Mouse (Mus musculus): ENCODE data around the gene Nxn. TPM values are rescaled to one million over a fixed set of nuclear protein-coding genes. Genes with fewer than 3 reads are reported as not detected.

Gene Nxn
- polyA plus RNA-seq, 1 experiment from 2014 or later, result 28.7 TPM

DNA sequence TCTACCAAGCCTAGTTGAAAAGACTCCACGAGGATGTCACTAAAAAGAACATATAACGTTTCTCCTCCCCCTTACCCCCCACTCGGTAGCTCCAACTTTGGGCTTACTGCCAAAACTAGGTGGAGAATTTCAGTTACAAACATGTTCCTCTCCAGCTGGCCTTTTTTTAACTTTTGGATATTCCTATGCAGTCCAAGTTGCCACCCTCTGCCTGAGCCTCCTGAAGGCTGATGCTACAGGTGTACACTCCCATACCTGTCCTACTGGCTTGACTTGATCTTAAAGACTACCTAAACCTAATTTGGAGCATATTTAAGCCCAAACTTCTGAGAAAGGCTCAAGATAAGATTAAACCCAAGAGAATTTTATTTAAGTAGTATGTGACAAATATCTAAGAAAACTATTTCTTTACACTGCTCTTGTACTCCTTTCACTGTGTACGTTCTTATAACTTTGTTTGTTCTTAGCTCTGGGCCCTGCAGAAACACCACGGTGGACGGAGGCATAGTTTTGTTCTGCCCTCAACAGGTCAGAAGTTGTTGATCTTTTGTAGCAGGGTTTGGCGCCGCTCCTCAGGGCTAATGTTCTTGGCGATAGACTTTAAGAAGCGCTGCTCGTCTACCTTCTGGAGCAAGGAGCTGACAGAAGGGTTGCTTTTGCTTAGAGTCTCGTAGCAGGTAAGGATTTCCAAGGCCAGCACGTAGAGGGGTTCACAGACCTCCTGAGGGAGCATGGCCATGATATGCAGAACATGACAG, 188.5 kb downstream of the Nxn start:
- H3K27me3 ChIP-seq (ENCODE audit: control insufficient read depth, insufficient read depth, low read length), result no peaks in the 10 kb centered on the region
- WGBS, result 63% methylated on average over 13 of the region's 13 CpGs
- no peak overlapping the region for H3K9ac ChIP-seq (ENCODE audit: low read length)
- H3K36me3 ChIP-seq (ENCODE audit: control insufficient read depth, insufficient read depth, low read length), result peaks cover 22% of the 10 kb centered on the region; the same call in 1 of the 2 replicates
- H3K4me1 ChIP-seq (ENCODE audit: control insufficient read depth, insufficient read depth, low read length), result peaks cover 6% of the 10 kb centered on the region; the same call in 1 of the 2 replicates
- no peak overlapping the region for H3K4me3 ChIP-seq (replicated peaks; ENCODE audit: low read length)
- no peak for ATAC-seq (ENCODE audit: insufficient read depth, low FRiP score)
- peak overlapping the region; percentile 70 for H3K27ac ChIP-seq (ENCODE audit: low read length)
- H3K9me3 ChIP-seq (replicated peaks; ENCODE audit: control insufficient read depth, low read length), result no peaks in the 10 kb centered on the region
- H3K4me2 ChIP-seq (ENCODE audit: low read depth, low read length), result no peak overlapping the region

Other genes with a start within 250 kb of the Nxn start
- 48.5 and 55.5 TPM in 2 replicates for gene Vps53, start 219.5 kb downstream of the Nxn start, polyA plus RNA-seq (2015; fragmentation: Nextera tagmentation; extraction: Ambion mirVana)
- gene Fam57a, start 219.5 kb downstream of the Nxn start, polyA plus RNA-seq (2015; fragmentation: Nextera tagmentation; extraction: Ambion mirVana), result 173 and 315 TPM in 2 replicates
- 2.3 and 4.5 TPM in 2 replicates for gene Dbil5, start 181.5 kb downstream of the Nxn start, polyA plus RNA-seq (2015; fragmentation: Nextera tagmentation; extraction: Ambion mirVana)
- gene Gemin4, start 181.5 kb downstream of the Nxn start, polyA plus RNA-seq (2015; fragmentation: Nextera tagmentation; extraction: Ambion mirVana), result 30.1 and 35.2 TPM in 2 replicates
- gene Mrm3, start 155.4 kb downstream of the Nxn start, polyA plus RNA-seq (2015; fragmentation: Nextera tagmentation; extraction: Ambion mirVana), result 22.3 and 24.2 TPM in 2 replicates
- 116 and 126 TPM in 2 replicates for gene Glod4, start 155.4 kb downstream of the Nxn start, polyA plus RNA-seq (2015; fragmentation: Nextera tagmentation; extraction: Ambion mirVana)
- 76.1 and 94.9 TPM in 2 replicates for gene Timm22, start 7.8 kb upstream of the Nxn start, polyA plus RNA-seq (2015; fragmentation: Nextera tagmentation; extraction: Ambion mirVana)
- 27.1 and 28.8 TPM in 2 replicates for gene Abr, start 223.2 kb upstream of the Nxn start, polyA plus RNA-seq (2015; fragmentation: Nextera tagmentation; extraction: Ambion mirVana)

Data from stomach, embryonic 16.5 days (tissue).